Mouse (Mus musculus): ENCODE data around the gene Nos3. TPM values are rescaled to one million over a fixed set of nuclear protein-coding genes. Genes with fewer than 3 reads are reported as not detected.

Nos3 gene
- polyA plus RNA-seq, 1 experiment from 2014 or later: 1.8 TPM

GRCm38 (mm10) chr5:24343379-24343778, 21.2 kb upstream of the Nos3 start:
- no peak overlapping the region for H3K27ac ChIP-seq (ENCODE audit: low read depth)
- TF ChIP-seq EP300 (IDR thresholded peaks at IDR 0.05; ENCODE audit: low read depth): no peak
- TF ChIP-seq CTCF (IDR thresholded peaks at IDR 0.05; ENCODE audit: low read depth): no peak
- peaks cover 7% of the 10 kb centered on the region for H3K27me3 ChIP-seq (ENCODE audit: insufficient read depth, low read length)
- DNase-seq (no peak), ATAC-seq (0 out of 2 replicates have a peak, but pooled peaks have one; percentile 14)
- H3K9ac ChIP-seq (replicated peaks): no peak overlapping the region
- no peaks in the 10 kb centered on the region for H3K36me3 ChIP-seq (replicated peaks; ENCODE audit: insufficient read depth, low read length)
- H3K4me1 ChIP-seq (ENCODE audit: insufficient read depth): peaks cover 23% of the 10 kb centered on the region
- no peak overlapping the region for H3K4me3 ChIP-seq (ENCODE audit: low read depth, low read length)
- H3K9me3 ChIP-seq (ENCODE audit: low read length): no peaks in the 10 kb centered on the region
- H3K4me2 ChIP-seq (ENCODE audit: low read depth, low read length): no peak overlapping the region

- 22% methylated on average over 2 of the region's 2 CpGs for WGBS (ENCODE audit: insufficient replicate concordance)
- DNase-seq (no peak), ATAC-seq (peak; percentile 24; the same call in 1 of the 2 replicates)
- Histone ChIP-seq H3K9ac (replicated peaks) (no peak overlapping the region), H3K36me3 (replicated peaks; ENCODE audit: insufficient read depth, low read length) (no peaks in the 10 kb centered on the region), H3K4me1 (ENCODE audit: insufficient read depth) (peaks cover 29% of the 10 kb centered on the region), H3K9me3 (ENCODE audit: low read length) (no peaks in the 10 kb centered on the region), H3K4me2 (ENCODE audit: low read depth, low read length) (no peak overlapping the region), H3K27ac (ENCODE audit: low read depth) (no peak overlapping the region), H3K4me3 (ENCODE audit: low read depth, low read length) (no peak overlapping the region), H3K27me3 (ENCODE audit: insufficient read depth, low read length) (peaks cover 14% of the 10 kb centered on the region)
- no peak for TF ChIP-seq CTCF (IDR thresholded peaks at IDR 0.05; ENCODE audit: low read depth)
- TF ChIP-seq EP300 (IDR thresholded peaks at IDR 0.05; ENCODE audit: low read depth): peak; percentile 50; the same call in 1 of the 2 replicates
Measured at GRCm38 (mm10) chr5:24343977-24344436, 20.6 kb upstream of the Nos3 start.

- TF ChIP-seq EP300 (IDR thresholded peaks at IDR 0.05; ENCODE audit: low read depth): no peak
- TF ChIP-seq CTCF (IDR thresholded peaks at IDR 0.05; ENCODE audit: low read depth): no peak
- no peak overlapping the region for H3K27ac ChIP-seq (ENCODE audit: low read depth)
- H3K4me1 ChIP-seq (ENCODE audit: insufficient read depth): peaks cover 29% of the 10 kb centered on the region
- H3K9ac ChIP-seq (replicated peaks): no peak overlapping the region
- H3K4me3 ChIP-seq (ENCODE audit: low read depth, low read length): no peak overlapping the region
- H3K27me3 ChIP-seq (ENCODE audit: insufficient read depth, low read length): peaks cover 19% of the 10 kb centered on the region
- no peaks in the 10 kb centered on the region for H3K36me3 ChIP-seq (replicated peaks; ENCODE audit: insufficient read depth, low read length)
- ATAC-seq: no peak
- no peaks in the 10 kb centered on the region for H3K9me3 ChIP-seq (ENCODE audit: low read length)
- no peak for DNase-seq
- no peak overlapping the region for H3K4me2 ChIP-seq (ENCODE audit: low read depth, low read length)
- 26% methylated on average over 12 of the region's 12 CpGs for WGBS (ENCODE audit: insufficient replicate concordance)
Measured at GRCm38 (mm10) chr5:24344477-24345051, 20.0 kb upstream of the Nos3 start.

- Histone ChIP-seq H3K4me1 (ENCODE audit: insufficient read depth) (peaks cover 31% of the 10 kb centered on the region), H3K27ac (ENCODE audit: low read depth) (no peak overlapping the region), H3K9ac (replicated peaks) (no peak overlapping the region), H3K36me3 (replicated peaks; ENCODE audit: insufficient read depth, low read length) (no peaks in the 10 kb centered on the region), H3K4me2 (ENCODE audit: low read depth, low read length) (no peak overlapping the region), H3K4me3 (ENCODE audit: low read depth, low read length) (no peak overlapping the region), H3K9me3 (ENCODE audit: low read length) (no peaks in the 10 kb centered on the region), H3K27me3 (ENCODE audit: insufficient read depth, low read length) (peaks cover 37% of the 10 kb centered on the region)
- no peak for TF ChIP-seq EP300 (IDR thresholded peaks at IDR 0.05; ENCODE audit: low read depth)
- TF ChIP-seq CTCF (IDR thresholded peaks at IDR 0.05; ENCODE audit: low read depth): no peak
- DNase-seq (no peak), ATAC-seq (no peak)
- WGBS (ENCODE audit: insufficient replicate concordance): 67% methylated on average over 7 of the region's 7 CpGs
Measured at GRCm38 (mm10) chr5:24346313-24346712, 18.3 kb upstream of the Nos3 start.

- H3K4me1 ChIP-seq (ENCODE audit: insufficient read depth): peaks cover 35% of the 10 kb centered on the region
- no peak overlapping the region for H3K4me2 ChIP-seq (ENCODE audit: low read depth, low read length)
- WGBS (ENCODE audit: insufficient replicate concordance): 64% methylated on average over 7 of the region's 7 CpGs
- DNase-seq: no peak
- no peak overlapping the region for H3K4me3 ChIP-seq (ENCODE audit: low read depth, low read length)
- H3K9me3 ChIP-seq (ENCODE audit: low read length): no peaks in the 10 kb centered on the region
- peaks cover 45% of the 10 kb centered on the region for H3K27me3 ChIP-seq (ENCODE audit: insufficient read depth, low read length)
- no peak for TF ChIP-seq EP300 (IDR thresholded peaks at IDR 0.05; ENCODE audit: low read depth)
- no peak for TF ChIP-seq CTCF (IDR thresholded peaks at IDR 0.05; ENCODE audit: low read depth)
- H3K9ac ChIP-seq (replicated peaks): no peak overlapping the region
- no peak overlapping the region for H3K27ac ChIP-seq (ENCODE audit: low read depth)
- no peak for ATAC-seq
- no peaks in the 10 kb centered on the region for H3K36me3 ChIP-seq (replicated peaks; ENCODE audit: insufficient read depth, low read length)
Measured at GRCm38 (mm10) chr5:24347186-24347875, 17.3 kb upstream of the Nos3 start.

GRCm38 (mm10) chr5:24348128-24348527, 16.5 kb upstream of the Nos3 start:
- no peak overlapping the region for H3K9ac ChIP-seq (replicated peaks)
- ATAC-seq: peak; percentile 44
- under 1% methylated on average over 40 of the region's 41 CpGs for WGBS (ENCODE audit: insufficient replicate concordance)

More at GRCm38 (mm10) chr5:24348128-24348527, 16.5 kb upstream of the Nos3 start:
- peak; percentile 81 for DNase-seq
- no peak overlapping the region for H3K27ac ChIP-seq (ENCODE audit: low read depth)
- H3K4me2 ChIP-seq (ENCODE audit: low read depth, low read length): peak overlapping the region; percentile 82
- H3K4me3 ChIP-seq (ENCODE audit: low read depth, low read length): peak overlapping the region; percentile 45
- no peaks in the 10 kb centered on the region for H3K36me3 ChIP-seq (replicated peaks; ENCODE audit: insufficient read depth, low read length)
- no peaks in the 10 kb centered on the region for H3K9me3 ChIP-seq (ENCODE audit: low read length)
- 0 out of 2 replicates have a peak, but pooled peaks have one; percentile 3 for TF ChIP-seq CTCF (IDR thresholded peaks at IDR 0.05; ENCODE audit: low read depth)
- TF ChIP-seq EP300 (IDR thresholded peaks at IDR 0.05; ENCODE audit: low read depth): no peak
- H3K4me1 ChIP-seq (ENCODE audit: insufficient read depth): peaks cover 31% of the 10 kb centered on the region
- H3K27me3 ChIP-seq (ENCODE audit: insufficient read depth, low read length): peaks cover 53% of the 10 kb centered on the region

Measured in liver, postnatal 0 days (tissue).